Mouse (Mus musculus) yolk sac, embryonic 10.5 days (tissue): ENCODE measurements around the gene Slc7a7.
"Not testable (repeated sequence)": the region's sequence is repeated elsewhere in the genome, so short reads cannot be mapped to it uniquely, and the experiment has no call there.

Experiments
- DNase-seq: peaks from one replicate; pipeline ENCODE4 v3.0.0-alpha.2; 2017; ENCODE audit warnings: low spot score

The Slc7a7 gene

GRCm38 (mm10) chr14:54375916-54376315 lies 41.7 kb downstream of the Slc7a7 start:
- DNase-seq, result no peak

DNA sequence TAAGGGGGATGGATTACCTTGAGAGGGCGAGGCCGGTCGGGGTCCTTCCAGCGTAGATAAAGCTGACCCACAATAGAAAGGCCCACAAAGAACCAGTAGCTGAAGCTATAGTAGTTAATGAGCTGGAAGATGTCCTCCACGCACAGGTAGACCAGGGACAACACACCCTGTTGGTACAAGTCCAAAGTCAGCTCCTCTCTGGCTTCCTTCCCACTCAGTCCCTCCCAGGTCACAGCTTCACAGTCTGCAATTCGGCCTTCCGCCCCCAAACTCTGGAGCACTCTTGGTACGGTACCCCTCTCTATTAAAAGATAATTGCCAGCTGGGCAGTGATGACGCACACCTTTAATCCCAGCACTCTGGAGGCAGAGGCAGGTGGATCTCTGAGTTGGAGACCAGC lies 44.7 kb downstream of the Slc7a7 start:
- no peak for DNase-seq

- DNase-seq, result no peak
These were observed 46.1 kb downstream of the Slc7a7 start for GRCm38 (mm10) chr14:54371460-54371859.

- DNase-seq, result no peak
These were observed 47.0 kb downstream of the Slc7a7 start for GRCm38 (mm10) chr14:54370595-54370994.

GRCm38 (mm10) chr14:54369372-54369771 lies 48.2 kb downstream of the Slc7a7 start:
- no peak for DNase-seq

DNA sequence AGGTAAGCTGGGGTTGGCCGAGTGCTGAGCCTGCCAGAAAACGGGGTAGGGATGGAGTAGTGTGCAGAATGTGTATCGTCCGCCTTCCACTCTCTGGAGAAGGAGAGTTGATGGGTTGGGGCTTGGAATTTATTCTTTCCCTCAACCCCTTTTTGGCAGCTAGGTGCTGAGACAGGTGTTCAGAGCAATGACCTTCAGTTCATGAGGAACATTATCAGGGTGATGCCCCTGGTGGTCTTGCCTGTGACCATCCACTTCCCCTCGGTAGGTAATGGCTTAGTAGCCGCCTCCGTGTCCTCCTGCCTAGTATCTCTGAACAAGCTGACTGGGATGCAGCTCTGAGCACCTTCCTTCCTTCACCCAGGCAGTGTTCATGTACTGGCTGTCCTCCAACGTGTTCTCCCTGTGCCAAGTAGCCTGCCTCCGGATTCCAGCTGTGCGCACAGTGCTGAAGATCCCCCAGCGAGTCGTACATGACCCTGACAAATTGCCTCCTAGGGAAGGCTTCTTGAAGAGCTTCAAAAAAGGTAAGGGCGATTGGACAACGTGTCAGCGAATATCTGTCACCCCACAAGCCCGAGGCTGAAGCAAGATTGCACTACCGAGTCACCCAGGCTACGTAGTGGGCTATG lies 50.0 kb downstream of the Slc7a7 start:
- DNase-seq, result no peak

DNA sequence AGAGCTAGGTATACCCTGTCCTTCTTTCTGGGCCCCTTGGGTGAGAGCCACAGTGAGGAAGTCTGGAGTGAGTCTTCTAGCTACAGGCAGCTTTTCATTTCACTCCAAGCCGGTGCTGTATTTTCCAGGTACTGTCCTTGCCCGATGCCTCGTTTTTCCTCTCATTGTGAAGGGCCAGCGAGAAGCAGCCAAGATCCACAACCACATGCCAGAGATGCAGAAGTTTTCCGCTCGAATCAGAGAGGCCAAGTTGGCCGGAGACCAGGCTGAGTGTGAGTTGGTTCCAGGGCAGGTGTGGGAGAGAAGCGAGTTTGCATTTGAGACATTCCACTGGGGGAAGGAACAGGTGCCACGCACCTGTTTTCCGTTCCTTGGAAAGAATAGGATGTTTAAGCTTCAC lies 51.0 kb downstream of the Slc7a7 start:
- DNase-seq, result no peak

DNA sequence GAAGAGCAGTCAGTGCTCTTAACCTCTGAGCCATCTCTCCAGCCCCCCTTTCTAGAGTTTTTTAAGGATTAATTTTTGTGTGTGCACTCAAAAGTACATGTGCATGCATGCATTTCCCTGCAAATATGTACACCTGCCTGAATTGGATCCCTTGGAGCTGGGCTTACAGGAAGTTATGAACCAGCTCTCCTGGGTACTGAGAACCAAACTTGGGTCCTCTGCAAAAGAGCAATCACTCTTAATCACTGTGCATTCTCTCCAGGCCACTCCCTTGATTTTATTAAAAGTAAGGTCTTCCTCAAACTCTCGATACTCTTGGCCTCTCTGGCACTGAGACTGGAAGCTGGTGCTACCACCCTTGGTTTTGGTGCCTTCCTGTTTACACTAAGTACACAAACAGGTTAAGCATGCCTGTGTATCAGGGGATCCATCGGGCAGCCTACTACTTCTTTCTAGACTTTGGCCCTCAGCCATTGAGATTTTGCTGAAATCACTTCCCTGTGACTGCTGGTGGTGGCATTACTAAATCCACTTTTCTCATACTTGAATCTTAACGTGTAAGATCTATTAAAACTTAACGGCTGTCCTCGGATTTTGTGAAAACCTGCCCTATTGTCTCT lies 52.4 kb downstream of the Slc7a7 start:
- DNase-seq, result no peak

- DNase-seq, result no peak
These were observed 54.4 kb downstream of the Slc7a7 start for GRCm38 (mm10) chr14:54363156-54363555.

DNA sequence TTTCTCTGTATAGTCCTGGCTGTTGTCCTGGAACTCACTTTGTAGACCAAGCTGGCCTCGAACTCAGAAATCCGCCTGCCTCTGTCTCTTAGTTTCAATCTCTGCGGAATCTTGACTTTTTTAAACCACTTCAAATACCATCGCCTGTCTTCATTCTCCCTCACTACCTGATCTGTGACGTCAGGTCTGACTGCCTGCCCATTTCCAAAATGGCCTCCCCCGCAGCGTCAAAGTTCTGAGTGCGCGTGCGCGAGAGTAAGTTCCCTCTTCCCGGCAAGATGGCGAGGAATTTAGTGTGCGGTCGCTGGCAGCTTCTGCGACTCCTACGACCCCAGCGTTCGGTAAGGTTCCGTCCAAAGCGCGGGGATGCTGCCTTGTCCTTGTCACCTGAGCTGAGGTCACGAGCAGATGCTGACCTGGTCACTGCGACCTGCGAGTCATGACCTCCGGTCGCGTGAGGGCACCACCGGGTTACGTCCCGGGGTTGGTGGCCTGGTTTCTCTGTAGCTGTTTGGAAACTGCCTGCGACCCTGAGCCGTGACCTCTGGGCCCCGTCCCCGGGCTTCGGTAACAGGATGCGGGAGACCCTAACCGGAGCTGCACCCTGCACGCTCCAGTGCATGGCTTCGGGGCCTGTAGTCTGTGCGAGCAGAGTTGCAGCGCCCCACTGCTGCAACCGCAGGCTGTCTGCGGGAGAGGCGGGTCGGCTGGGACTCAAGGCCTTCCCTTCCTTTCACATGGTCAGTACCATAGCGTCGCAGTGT lies 56.8 kb downstream of the Slc7a7 start, which contains the start of gene Oxa1l:
Oxa1l (plus strand) TSS at position 258 of the 764 bp plus-strand sequence.
- DNase-seq, result peak; percentile 96

GRCm38 (mm10) chr14:54354406-54354805 lies 63.2 kb downstream of the Slc7a7 start:
- no peak for DNase-seq

DNA sequence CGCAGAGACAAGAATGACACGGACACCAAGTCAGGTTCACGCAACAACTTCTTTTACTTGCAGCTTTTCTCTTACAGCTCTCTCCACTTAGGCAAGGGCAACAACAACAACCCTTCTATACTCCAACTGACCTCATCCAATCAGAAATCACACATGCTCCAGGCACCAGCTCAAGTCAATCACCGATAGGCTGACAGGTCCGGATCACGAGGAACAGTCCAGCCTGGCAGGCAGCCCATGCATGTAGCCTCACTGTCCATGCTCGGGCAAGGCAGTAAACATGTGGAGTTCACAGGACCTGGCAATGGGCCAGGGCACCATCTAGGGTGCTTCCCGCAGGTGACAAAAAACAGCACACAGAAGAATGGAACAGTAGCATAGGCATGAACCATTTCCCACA lies 65.3 kb downstream of the Slc7a7 start:
- DNase-seq, result no peak

GRCm38 (mm10) chr14:54350773-54351541 lies 66.6 kb downstream of the Slc7a7 start:
- DNase-seq, result not testable (repeated sequence)

DNA sequence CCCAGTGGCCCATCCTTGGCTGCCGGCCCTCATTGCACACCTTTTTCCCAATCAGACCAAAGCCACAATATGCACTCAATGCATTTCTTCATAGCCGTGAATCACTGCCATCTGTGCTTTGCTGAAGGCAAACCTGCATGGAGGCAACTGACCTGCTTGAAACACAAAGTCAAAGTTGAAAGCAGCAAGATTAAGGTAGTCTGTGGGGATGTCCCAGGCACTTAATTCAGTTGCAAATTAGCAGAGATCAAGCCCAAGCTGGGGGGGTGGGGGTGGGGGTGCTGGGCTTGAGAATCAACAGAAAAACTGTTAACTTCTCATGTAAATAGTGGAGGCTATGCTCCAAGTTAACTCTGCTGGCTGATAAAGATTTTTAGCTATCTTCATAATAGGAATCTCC lies 75.8 kb downstream of the Slc7a7 start:
- DNase-seq, result not testable (repeated sequence)

DNA sequence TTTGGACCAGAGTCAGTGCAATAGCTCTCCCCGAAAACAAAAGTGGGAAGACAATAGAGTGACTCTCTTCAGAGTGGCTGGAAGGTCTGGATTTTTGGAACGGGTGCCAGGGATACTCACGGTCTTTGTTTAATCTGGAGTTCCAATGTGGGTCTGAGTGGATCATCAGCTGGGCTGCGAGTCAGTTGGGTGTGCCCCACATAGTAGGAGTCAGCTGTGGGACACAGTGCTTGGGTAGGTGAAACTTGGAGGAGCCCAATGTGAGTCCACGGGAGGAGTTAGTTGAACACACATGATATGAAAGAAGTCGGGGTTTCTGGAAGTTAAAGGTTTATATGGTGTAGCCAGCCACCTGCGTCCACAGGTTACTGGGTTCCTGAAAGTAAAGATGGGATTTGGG lies 76.7 kb downstream of the Slc7a7 start:
- no peak for DNase-seq

DNA sequence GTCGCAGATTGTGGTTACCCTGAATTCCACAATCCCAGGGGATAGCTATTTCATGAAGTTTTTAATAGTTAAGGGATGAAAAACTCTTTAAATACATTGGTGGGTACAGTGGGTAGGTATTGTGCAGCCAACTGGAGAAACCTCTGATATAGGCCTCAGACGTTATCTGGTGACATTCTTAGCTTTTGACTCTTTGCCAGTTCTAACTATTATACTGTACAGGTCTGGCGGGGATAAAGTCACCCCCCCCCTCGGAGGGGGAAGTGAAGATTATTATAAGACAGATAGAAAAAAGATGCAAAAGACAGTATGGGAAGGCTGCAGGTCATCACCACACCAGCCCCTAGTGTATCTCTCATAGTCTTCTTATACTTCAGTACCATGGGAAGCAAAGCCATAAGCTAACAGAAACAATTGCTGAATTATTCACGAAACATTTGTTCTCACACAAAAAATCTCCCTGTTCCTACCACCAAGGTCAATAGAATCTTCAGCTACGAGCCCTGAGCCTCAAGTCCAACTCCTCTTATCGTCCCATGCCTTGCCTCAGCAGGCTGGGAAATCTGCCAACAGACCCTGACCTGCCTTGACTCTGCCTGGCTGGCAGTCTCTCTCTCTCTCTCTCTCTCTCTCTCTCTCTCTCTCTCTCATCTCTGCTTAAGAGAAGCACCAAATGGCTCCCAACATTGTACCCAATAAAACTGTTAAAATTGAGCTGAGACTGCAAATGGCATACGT lies 84.0 kb downstream of the Slc7a7 start:
- DNase-seq, result no peak

- DNase-seq, result no peak
These were observed 85.2 kb downstream of the Slc7a7 start for GRCm38 (mm10) chr14:54332176-54333074.

DNA sequence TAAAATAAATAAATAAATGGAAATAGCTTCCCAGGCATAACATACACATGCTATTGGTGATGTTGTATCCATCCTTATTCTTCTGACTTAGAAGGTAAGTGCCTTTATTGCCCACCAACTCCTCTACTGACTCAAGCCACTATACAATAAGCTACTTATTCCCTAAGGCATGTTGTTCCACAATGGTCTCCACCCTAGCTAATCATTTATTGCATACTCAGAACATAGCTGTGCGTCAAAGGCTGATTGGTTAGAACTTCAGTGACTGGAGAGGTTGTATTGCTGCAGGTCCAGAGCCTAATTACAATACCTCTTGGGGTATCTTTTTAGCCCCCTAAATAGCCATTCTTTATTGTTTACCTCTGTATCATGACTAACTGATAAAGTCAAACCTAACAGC lies 86.4 kb downstream of the Slc7a7 start:
- no peak for DNase-seq

DNA sequence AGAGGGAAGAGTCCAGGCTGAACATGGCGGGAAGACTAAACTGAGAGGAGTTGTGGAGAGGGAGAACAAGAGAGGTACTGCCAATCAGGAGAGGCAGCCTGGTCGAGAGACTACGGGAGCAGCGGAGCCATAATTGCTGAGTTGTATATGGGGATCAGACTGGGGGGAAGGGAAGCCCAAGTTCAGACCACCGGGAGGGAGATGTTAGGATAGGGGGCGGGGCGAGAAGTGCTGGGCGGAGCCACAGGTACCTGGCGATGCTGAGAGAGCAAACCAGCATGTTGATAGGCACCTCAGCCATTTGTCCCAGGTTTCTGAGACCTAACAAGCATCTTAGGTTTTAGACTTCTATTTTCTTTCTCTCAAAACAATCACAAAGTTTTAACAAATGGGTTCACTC lies 88.4 kb downstream of the Slc7a7 start:
- DNase-seq, result no peak

- no peak for DNase-seq
These were observed 89.0 kb downstream of the Slc7a7 start for GRCm38 (mm10) chr14:54328548-54328947.

DNA sequence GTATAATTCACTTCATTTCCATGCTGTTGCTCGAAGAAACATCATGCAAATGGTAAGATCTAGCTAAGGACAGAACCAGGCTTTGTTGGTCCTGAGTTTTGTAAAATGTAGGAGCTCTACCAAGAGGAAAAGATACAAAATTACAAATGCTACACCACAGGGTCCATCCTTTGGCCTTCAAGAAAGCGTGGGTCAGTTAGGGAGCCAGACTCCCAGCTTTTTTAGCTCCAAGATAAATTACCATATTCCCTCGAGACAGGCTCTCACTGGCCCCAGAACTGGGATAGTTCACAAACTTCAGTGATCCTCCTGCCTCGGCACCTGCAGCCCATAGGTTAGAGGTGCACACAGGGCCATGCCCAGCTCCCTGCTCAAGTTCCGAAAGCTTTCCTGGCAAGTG lies 93.1 kb downstream of the Slc7a7 start:
- DNase-seq, result no peak
